Mouse (Mus musculus) heart, adult 2 months (tissue): ENCODE measurements at regions not wholly inside any gene's neighbourhood (a gene's known extent, or its start where the extent isn't known, plus 50 kb on each side); places are given as distances from the start of the nearest gene placed in this dataset.

Experiments used
- DNase-seq, 2 experiments: peaks; one replicate each; pipeline ENCODE4 v3.0.0; 2021
- H3K27ac ChIP-seq: fragments of 200-600 bp; 2 replicates; pipeline ENCODE4 v1.8.1; 2022
- H3K27me3 ChIP-seq: fragments of 200-500 bp; 2 replicates; pipeline ENCODE4 v1.6.1; 2012; ENCODE audit warnings: mild to moderate bottlenecking, low read length, inconsistent platforms, mixed read lengths; ENCODE audit not compliant: control insufficient read depth, insufficient read depth
- H3K36me3 ChIP-seq: fragments of 200-500 bp; 2 replicates; pipeline ENCODE4 v1.6.1; 2012; ENCODE audit warnings: low read length, inconsistent platforms; ENCODE audit not compliant: control insufficient read depth, insufficient read depth
- H3K4me1 ChIP-seq: fragments of 200-500 bp; 2 replicates; pipeline ENCODE4 v1.6.1; 2011; ENCODE audit warnings: low read length; ENCODE audit not compliant: control insufficient read depth, insufficient read depth
- H3K4me3 ChIP-seq: fragments of 200-600 bp; 2 replicates; pipeline ENCODE4 v1.8.1; 2022
- H3K79me2 ChIP-seq: fragments of 200-500 bp; replicated peaks from 2 replicates; pipeline ENCODE4 v1.6.1; 2012; ENCODE audit warnings: mild to moderate bottlenecking, inconsistent platforms, low read length, moderate library complexity, mixed read lengths; ENCODE audit not compliant: control insufficient read depth, insufficient read depth
- H3K9ac ChIP-seq: fragments of 200-500 bp; 2 replicates; pipeline ENCODE4 v1.6.1; 2012; ENCODE audit warnings: low read depth, mild to moderate bottlenecking, control low read depth, inconsistent platforms, low read length, mixed read lengths
- CTCF ChIP-seq: fragments of 200-600 bp; IDR thresholded peaks from 2 replicates; pipeline ENCODE4 v1.8.1; 2022; ENCODE audit warnings: antibody characterized with exemption, mild to moderate bottlenecking, moderate library complexity
- EP300 ChIP-seq: fragments of 200-500 bp; IDR thresholded peaks from 2 replicates; pipeline ENCODE4 v1.6.1; 2011; ENCODE audit warnings: low read depth, low read length, control low read depth; ENCODE audit not compliant: insufficient read depth
- WGBS: fragments of 180-500 bp; shearing (Covaris S2); methylation state at CpG from one replicate; pipeline ENCODE4 v1.1.7; 2018; 5-methylcytosine and 5-hydroxymethylcytosine counted together
- intact Hi-C: fragments of 180-260 bp; cut with DNase I; formaldehyde crosslinking; loops from one replicate; pipeline ENCODE4 v1.15.1; 2025

GRCm38 (mm10) chr11:57882736-57883635 is 50.4 kb upstream of the Hand1 start:
- TF ChIP-seq EP300, result no peak
- TF ChIP-seq CTCF, result no peak
- Histone ChIP-seq H3K9ac (no peak overlapping the region), H3K27me3 (no peaks in the 10 kb centered on the region), H3K4me1 (no peaks in the 10 kb centered on the region), H3K27ac (no peak overlapping the region), H3K4me3 (no peak overlapping the region), H3K79me2 (no peaks in the 10 kb centered on the region), H3K36me3 (no peaks in the 10 kb centered on the region)
- intact Hi-C loops, result no loop called here
- no peak for DNase-seq
- 75% methylated on average over 15 of the region's 15 CpGs for WGBS
